Mouse (Mus musculus) lung, postnatal 36 days (tissue): ENCODE data around the gene Abca16.

Experiments
- DNase-seq: peaks from one replicate; pipeline ENCODE4 v3.0.0; 2022; ENCODE audit warnings: mixed read lengths

Abca16 gene

GRCm38 (mm10) chr7:120409447-120409846 lies at the start of gene Abca16:
Abca16 (plus strand) TSS chr7:120409647.
- no peak for DNase-seq

DNA sequence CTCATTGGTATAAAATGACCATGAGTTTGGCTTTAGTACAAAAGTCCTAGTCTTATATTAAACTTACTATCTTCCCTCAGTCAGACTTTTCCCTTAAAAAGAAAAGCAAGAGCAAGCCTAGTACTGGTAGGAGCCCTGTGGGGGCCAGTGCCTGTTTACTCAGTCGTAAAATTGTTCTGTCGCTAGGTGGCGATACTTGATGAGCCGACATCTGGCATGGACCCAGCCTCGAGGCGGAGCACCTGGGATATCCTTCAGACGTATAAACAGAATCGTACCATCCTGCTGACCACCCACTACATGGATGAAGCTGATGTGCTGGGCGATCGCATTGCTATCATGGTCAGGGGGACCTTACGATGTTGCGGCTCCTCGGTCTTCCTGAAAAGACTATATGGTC lies 48.3 kb upstream of the Abca16 start:
- DNase-seq: no peak

DNA sequence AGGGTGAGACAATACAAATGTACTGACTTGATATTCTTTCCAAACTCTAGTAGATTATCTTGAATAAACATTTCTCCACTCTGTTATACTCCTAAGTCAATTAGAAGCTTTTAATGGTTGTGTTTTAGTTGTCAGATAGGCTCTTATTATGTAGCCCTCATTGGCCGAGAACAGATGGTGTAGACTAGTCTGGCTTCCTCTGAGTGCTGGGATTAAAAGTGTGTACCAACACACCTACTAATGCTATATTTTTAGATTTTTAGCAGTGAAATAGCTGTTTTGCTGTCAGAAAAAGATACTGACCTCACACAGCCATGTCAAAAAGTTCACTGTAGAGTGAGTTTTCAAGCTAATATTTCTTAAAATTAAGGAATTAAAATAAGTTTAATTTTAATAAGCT lies 2.9 kb downstream of the Abca16 start:
- no peak for DNase-seq

DNA sequence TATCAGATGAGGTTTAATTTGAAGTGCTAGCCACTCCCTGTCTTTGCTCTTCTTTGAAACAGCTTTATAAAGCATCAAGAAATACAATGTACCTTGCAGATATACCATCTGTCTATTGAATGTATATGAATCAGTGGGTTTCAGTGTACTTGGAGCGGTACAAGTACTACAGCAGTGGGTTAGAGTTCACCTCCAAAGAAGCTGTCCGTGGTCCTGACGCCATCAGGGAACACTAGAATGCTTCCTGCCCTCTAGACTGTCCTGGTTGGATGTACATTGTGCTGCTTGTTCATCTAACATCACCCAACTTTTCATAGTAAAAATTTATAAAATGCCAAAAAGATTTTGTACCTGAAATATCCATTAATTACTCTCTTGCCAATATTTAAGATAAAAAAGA lies 17.2 kb downstream of the Abca16 start:
- no peak for DNase-seq

DNA sequence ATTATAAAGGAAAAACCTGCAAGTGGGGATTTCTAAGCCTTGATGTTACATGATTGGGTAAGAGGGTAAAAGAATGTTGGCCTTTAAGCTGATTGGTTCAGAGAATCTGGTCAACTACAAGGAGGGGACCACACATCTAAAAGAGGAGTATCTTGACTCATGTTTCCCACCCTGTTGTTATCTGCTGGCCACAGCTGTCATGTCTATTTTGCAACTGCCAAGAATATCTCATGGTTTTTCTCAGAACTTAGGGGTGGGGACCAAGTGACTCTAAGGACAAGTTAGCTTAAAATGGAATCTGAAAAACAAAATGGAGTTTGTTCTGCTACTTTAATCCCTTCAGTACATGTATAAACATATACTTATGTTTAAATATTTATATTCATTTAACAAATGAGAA lies 22.0 kb downstream of the Abca16 start:
- DNase-seq: no peak

GRCm38 (mm10) chr7:120503891-120504662 lies 94.6 kb downstream of the Abca16 start:
- no peak for DNase-seq

DNA sequence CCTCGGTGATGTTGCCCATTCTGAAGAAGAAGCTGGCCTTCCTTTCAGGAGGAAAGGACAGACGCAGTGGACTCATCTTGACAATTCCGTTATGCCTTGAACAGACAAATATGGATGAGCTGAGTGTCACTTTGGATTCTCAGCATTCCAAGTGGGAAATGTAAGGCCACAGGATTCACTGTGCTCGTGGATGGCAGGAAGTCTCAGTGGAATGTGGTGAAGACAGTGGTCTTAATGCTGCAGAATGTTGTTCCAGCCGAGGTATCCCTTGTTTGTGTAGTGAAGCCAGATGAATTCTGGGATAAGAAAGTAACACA lies 95.2 kb downstream of the Abca16 start:
- no peak for DNase-seq

- DNase-seq: no peak
Measured at GRCm38 (mm10) chr7:120534805-120535204, 125.4 kb downstream of the Abca16 start.

DNA sequence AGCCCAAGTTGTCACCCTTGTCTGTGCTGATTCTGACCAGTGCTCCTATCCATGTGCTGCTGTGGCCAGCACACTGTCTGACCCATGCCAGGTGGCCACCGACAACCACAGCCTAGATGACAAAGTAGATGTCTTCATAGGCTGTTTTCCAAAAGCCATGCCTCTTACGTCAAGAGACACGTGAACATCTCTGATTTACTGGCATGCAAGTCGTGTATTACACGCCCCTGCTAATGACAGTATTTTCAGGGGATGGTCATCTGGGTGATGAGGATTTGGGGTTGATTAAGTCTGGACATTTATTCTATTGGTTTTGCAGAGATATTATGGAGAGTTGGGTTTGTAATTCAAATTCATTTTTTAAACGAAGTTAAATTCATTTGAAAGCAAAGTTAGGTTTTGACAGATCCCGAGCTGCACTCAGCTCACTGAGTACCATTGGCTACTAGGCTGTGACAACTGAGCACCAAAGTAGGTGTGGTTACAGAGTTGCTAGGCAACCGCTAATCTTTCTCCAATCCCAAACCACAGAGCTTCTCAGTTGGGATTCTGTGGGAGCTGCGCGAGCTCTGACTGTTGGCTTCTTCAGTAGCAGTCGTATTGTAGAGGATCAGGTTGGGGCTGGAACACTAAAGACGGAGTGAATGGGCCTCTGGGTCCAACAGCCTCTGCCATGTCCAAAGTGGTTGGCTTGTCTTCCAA lies 143.2 kb downstream of the Abca16 start:
- DNase-seq: no peak

DNA sequence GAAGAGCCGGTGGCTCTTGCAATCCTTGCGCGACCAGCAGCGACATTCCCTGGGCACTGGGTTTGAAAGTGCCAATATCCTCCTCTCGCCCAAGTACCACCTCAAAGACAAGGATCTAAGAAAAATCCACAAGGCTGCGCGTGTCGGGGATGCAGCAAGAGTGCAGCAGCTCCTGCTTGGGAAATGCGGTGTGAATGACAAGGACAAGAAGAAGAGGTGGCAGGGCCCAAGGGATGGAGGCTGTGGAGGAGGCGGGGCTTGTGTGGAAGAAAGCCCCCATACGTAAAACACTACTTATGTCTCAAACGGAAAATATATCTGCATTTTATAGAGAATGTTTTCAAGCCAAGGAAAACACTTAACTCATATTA lies 143.7 kb downstream of the Abca16 start:
- no peak for DNase-seq

GRCm38 (mm10) chr7:120567366-120567765 lies 157.9 kb downstream of the Abca16 start:
- DNase-seq: no peak

DNA sequence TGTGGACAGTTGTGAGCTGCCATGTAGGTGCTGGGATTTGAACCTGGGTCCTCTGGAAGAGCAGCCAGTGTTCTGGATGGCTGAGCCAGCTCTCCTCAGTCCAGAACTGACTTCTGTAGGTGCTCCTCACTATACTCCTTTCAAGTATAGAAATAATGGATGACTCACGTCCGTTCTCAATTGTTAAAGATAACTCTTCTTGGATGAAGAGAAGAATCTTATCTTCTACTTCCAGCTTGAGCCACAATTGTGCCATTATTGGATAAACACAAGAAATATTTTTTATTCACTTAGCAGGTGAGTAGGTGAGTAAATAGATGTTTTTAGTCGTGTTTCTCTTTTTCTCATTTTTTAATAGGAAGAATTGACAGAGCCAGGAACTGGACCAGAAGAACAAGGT lies 167.1 kb downstream of the Abca16 start:
- DNase-seq: no peak
